Mouse (Mus musculus) CD8-positive naive resting alpha-beta T cell, adult 2 months (primary cell): Measurements from ENCODE around the gene Rassf3.

Experiments
- DNase-seq, 2 experiments: peaks; one replicate each; pipeline ENCODE4 v3.0.0; 2022; ENCODE audit warnings: low read depth in 2 of 2, low spot score in 2 of 2

Gene Rassf3

DNA sequence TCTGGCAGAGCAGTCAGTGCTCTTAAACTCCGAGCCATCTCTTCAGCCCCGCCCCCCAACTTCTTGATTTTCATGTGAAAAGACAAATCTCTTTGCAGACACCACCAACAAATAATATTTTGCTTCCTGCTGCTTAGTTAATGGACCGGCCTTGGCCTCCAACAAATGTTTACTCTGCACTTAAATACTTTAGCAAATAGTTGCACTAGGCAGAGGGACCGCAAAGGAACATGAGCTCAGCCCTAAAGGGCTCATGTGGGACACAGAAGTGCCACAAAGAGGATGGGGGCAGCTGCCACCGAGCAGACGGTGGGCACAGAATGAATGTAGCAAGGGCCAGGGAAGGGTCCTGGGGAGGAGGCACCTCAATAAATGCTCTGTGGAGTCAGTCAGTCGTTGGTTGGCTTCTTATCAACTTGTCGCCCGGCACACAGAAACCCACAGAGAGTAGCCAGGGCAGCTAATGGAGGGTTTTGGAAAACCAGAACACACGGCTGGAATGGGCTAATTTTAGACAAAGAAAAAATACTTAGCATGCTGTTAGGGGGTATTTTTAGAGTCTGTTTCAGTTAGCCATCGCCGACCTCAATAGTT is 44.0 kb downstream of the Rassf3 start:
- no peak for DNase-seq

DNA sequence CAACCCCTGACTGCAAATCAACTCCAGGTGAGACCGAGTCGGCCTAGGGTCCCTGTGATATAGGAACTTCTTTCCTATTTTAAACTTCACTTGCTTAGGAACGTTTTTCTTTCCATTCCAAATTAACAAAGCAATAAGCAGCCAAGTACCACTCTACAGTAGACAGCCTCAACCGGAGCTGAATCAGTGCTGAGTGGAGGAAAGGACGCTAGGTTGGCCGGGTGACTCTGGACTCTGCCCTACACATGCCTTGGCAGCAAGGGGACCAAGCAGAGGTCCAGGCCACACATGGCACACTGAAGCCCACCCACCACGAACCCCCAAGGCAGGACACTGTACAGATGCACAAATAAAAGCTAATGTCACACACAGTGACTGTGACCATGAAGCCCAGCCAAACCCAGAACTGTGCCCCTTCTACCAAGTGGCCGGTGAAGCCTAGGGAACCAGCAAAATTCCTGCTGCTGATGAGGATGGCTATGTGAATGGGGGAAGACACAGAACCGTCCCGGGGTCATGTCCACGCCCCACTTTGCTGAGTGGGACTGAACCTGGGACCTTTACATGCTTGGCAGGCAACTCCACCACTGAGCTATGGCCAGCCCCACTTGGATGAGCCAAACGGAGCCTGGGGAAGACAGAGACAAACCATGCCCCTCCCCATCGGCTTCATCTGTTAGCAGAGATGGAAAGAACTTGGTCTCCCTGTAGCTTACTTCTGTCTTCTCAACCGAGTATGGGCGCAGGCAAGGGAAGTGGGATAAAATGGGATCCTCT is 45.2 kb downstream of the Rassf3 start:
- DNase-seq, result no peak

DNA sequence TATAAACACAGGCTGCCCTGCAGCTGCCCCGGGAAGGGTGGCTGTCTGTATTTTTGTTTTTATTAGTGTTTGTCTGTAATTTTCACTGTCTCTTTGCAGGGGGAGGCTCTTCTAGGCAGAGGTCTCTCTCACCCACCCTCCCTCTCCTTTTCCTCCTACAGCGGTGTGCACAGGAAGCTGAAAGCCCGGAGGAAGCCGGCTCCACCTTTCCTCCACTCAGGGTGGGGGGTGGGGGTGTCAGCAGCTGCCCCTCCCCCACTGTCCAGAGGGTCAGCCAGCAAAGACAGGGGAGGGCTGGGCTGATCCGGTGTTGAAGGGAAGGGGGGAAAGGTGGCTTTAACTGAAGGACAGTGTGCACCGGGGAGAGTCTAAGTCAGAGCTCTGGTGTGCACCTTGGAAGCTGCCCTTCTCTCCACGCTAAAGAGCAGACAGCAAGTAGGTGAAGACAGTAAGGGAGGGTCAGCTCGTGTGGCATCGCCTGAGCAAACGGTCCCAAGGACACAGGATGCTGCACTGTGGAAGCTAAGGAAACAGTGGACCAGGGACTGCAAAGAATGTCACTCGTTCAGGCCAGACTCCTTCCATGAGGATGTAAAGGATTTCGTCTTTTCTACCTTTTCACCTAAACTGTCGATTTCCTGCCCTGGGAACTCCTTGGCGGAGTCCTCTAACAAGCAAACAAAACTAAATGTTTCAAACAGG is 46.0 kb downstream of the Rassf3 start:
- no peak for DNase-seq

DNA sequence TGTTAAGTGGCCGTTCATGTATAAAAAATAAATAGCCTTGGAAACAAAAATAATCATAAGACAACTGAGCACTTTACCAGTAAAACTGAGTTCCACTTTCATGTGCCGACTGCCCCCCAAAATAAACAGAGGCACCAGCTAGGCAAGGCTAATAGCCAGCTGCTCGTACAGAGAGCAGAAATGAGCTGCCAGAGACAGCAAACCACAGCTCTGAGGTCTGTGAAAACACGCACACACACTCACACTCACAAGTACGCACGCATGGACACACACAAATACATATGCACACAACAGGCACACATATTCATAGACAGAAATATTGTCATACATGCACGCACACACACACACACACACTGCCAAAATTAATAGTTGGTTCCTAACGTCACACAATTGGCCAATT is 46.6 kb downstream of the Rassf3 start:
- DNase-seq, result no peak

DNA sequence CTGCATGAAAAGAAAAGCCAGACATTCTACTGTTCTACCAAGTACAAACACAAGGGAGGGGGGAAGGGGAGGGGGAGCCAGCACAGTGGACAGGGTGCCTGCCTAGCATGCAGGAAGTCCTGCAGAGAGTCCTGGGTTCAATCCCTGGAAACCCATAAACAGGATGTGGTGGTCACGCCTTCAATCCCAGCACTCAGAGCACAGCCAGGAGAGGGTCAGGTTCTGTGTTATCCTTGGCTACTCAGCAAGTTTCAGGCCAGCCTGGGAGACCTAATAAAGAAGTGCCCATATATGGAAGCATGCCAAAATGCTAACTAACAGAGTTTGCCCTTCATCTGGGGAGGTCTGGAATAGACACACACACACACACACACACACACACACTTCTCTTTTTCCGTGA is 47.1 kb downstream of the Rassf3 start:
- no peak for DNase-seq

DNA sequence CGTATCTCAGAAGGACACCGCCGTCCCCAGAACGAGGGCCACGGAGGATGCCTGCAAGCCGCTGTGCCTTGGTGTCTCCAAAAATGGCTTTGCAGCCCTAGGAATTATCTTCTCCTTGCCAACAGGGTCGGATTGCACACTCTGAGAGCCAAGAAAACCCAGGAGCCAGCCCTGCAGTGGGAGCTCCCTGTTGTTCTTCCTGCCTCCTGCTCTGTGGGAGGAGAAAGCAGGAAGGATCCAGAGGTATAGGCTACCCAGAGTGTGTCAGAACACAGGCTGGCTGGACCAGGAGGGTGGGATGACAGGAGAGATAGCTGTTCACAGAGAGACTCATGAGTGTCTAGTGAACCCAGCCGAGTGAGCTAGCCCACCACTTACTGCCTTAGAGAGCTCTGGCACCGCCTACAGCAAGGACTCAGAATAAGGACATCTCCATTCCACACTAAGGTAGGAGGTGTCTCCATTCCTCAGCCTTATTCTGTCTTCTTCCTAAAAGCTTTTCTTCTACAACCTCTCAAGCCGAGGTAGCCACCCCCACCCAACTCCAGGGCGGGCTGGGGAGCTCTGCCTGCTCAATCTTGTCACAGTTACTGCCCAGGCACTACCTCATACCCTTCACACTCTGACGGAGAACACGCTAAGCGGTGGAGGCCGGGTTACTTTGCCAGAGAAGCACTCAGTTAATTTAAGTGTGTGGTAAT is 48.0 kb downstream of the Rassf3 start:
- no peak for DNase-seq

DNA sequence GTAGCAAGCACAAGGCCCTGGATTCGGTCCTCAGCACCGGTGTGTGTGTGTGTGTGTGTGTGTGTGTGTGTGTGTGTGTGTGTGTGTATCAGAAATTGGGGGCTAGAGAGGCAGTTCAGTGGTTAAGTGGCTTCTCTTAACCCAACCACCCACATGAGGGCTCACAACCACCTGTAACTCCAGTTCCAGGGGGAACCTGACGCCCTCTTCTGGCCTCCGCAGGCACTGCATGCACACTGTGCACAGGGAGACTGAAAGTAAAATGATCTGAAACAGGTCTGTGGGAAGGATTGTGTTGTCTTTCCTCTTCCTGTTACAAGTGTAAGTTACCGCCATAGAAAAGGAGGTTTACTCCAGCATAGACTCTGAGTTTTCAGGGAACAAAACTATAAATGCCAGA is 49.0 kb downstream of the Rassf3 start:
- peak; percentile 47 to 62 for DNase-seq

DNA sequence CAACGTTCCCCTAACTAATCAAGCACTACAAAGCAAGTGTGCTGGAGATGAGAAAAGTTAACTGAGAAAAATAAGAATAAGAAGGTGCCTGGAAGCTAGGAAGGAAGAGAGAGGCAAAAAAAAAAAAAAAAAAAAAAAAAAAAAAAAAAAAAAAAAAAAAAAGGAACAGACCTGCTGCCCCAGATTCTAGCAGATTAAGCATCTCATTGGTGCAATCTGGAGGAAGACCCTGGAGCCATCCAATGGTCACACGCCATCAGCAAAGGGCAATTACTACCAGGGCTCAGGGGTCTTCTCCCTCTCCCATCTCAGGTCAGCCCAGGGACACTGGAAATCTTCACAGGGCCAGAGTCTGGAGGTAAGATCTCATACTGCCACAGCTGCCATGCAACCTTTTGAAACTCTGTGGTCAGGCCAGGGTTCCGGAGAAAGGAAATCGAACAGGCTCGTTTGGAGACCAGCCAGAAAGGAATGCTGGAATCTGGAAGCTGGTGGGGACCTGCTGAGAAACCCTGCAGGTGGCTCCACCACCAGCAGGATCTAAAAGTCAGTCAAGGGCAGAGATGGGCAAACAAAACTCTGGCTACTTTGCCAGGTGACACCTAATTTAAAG is 49.6 kb downstream of the Rassf3 start:
- no peak for DNase-seq

DNA sequence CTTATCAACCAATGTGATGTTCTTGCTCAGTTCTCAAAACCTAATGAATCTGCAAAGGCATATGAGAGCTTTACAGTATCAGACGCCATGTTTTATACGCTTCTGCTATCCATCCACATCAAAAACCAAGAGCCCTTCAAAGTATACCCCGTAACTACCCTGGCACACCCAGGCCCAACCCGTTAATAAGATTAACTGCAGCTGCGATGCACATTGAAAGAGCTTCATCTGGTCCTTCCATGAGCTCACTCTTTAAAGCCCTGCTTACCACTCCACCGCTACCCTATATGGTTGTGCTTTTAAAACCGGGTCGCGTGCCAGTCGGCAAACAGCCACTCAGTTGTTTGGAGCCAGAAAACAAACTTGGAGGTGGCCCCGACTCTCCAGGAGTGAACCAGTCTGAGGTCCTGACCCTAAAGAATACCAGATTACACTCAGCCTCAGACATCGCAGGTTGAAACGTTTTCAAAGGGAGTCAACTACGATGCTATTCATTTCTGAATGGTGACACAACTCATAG is 50.6 kb downstream of the Rassf3 start:
- no peak for DNase-seq

DNA sequence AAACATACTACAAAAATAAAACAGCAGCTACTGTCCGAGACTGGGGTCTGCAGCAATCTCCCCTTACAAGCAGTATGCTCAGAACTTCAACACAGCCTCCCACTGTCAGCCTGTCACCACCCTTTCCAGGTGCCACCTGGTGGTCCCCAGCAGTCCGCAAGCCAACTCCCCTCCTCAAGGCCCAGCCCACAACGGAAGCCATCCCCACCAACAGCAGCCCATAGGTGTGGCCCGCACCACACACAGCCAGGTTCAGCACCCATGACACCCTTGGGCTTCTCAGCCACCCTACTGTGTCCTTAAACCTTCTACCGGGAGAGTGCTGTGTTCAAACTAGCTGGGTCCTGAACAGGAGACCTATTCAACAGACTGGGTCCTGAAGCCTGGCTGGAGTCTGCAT is 51.1 kb downstream of the Rassf3 start:
- DNase-seq, result peak in 1 of 2 experiments; percentile 12

DNA sequence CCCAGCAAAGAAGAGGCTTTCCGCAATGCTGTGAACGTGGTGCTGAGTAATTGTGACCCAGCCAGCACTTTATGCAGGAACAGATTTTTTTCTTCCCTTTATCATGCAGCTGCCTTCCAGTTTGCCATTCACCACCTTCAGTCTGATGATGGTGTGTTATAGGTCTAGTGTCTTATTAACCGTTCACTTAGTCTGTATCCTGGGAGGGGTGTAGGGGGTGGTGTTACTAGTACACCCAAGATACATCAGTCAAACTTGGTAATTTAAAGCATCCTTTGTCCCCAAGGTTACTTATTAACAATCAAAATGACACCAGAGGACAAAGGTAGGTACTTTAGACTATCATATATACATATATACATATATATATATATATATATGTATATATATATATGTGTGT is 51.7 kb downstream of the Rassf3 start:
- no peak for DNase-seq

DNA sequence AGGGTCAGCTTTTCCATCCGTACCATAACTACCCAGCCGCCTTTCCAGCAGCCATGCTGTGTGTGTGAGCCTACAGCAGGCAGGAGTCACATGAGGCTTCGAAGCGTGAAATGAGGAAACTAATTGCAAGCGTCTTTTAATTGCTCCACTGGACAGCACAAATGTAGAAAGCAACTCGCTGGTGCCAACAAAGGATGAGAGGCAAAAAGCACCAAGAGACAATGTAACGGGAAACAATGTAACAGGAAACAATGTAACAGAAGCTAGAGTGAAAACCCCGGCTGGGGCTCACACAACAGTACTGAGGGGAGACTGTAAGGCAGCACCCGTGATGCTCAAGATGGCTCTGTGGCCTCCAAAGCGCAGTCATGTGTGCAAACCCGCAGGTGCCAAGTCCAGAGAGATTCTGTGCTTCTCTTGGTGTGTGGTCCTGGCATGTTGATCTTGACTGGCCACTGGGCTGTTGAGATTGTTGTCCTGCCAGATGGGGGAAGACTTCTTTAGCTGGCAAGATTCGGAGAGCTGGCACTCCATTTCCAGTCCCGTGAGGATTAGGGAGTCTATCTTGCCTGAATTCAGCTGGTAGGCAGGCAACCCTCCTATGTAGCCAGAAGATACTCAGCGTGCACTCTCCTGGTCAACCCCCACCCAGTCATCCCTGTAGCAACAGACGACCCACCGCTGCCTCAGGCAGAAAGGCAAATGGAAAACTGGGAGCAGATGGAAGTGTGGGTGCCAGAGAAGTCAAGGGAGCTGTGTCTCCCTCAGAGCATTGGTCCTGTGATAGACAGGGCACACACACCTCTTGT is 52.4 kb downstream of the Rassf3 start:
- DNase-seq, result no peak

DNA sequence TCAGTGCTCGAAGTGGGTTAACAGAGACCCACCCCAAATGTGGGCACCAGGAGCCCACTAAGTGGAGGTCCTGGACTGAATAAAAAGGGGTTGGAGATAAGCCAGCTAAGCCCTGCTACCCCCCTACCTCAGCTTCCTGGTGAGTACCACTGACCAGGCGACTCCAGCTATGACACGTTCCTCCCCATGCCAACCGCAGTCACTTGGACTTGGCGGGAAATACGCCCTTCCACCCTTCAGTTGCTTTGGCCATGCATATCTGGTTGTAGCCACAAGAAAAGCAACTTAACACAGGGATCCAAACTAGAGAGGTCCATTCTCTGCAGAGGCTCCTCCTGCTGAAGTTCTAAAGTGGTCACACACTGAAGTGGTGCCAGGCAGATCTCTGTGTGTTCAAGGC is 53.9 kb downstream of the Rassf3 start:
- no peak for DNase-seq

DNA sequence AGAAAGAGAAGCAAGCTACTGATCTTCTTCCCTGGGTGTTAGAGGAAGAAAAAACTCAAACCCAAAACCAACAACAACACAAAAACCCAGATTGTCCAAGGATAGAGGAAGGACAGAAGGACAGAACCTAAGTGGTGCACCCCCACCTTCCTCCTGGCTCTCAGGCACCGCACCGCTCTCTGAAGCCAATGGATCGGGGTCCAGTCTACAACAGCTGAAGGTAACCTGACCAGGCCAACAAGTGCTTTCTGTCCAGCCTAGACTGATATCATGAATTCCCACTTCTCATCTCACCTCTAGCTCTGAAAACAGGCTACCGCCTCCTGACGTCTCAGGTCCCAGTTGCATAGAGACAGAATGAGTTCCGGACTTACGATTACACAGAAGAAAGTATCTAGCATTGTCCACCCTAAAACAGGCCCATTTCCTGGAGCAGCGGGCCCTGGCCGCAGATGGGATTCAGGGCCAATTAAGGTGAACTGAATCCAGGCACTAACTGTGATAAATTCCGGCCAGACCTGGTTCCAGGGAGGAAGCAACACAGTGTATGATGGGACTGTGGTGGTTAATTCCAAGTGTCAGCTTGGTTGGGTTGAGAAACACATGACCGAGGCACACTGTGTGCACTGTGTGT is 54.4 kb downstream of the Rassf3 start:
- no peak for DNase-seq

DNA sequence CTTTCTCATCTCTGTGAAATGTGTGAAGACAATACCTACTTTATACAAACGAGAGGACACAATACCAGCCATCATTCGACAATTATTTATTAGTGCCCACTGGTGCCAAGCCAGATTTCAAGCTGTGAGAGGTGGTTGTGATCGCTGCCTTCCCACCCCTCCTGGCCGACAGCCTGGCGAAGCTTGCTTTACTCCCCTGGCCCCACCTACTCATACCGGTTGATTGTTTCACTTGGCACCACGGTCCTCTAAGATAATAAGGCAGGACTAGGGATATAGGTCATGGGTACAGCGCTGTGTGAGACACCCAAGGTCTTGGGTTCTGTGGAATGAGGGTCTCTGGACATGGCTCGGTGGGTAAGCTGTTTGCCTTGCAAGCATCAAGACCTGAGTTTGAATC is 55.1 kb downstream of the Rassf3 start:
- no peak for DNase-seq

DNA sequence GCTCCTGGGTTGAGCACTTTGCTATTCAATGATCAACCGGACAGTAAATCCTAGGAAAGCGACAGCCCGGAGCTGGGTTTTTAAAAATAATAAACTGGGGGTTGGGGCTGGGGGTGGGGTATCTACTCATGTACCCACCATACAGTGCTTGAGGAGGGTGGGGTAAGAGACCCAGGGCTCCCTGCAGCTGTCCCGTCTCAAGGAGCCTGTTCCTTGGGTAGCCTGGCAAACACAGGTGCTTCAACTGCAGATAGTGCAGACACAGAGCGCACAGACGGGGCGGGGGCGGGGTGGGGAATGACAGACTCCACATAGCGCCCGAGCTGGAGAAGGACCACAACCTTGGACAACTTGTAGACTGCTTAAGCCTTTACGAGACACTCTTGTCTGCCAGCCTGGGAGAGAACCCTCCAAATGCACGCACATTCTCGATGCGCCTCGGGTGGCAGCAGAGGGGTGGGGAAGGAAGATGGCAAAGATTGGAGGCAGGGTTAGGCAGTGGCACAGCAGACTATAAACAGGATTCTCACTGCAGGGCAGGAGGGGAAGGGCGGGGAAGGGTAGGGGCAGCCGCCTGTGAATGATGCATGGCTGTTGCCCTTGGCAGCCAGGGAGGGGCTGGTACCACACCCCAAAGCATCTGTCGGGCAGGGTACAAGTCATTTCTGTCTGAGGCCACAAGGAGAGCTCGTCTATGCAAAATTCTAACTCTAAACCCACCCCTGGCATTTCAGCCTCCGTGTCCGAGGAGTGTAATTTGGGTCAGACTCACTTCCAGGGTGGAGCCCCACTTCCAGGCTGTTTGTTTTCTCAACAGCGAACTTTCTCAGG is 56.3 kb downstream of the Rassf3 start:
- peak; percentile 37 to 46 for DNase-seq

DNA sequence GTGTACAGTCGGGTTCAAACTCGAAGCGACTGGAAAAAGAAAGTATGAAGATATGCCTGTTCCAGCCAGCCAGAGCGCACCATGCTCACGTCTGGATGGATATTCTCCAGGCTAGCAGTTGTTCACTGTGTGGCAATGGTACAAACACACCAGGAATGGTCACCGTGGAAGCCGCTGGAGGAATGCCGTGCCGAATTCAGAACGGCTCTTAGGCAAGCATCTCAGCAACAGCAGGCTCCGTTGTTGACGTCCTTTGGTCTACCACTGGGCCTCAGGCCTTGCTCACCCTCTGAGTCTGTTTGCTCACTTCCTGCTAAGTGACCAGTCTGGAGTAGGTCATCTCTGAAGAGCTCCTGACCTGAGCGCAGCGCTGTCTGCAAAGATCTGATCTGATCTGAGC is 57.3 kb downstream of the Rassf3 start:
- DNase-seq, result no peak

DNA sequence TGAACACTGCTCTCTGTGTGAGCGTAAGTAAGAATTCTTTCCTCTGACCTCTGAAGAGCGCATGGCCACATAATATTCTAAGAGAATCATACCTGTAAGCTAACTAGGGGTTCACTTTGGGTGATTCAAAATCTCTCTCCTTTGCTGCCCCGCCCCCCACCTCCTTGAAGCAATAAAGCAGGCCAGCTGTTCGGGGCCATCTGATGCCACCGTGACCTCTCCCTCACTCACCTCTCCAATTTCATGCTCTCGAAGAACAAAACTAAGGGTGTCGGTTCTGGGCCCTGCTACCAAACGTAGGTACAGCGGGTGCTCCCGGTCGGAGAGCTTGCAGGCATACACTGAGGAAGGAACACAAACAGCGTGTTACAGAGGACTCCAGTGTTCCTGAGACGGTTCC is 62.0 kb downstream of the Rassf3 start:
- DNase-seq, result no peak

DNA sequence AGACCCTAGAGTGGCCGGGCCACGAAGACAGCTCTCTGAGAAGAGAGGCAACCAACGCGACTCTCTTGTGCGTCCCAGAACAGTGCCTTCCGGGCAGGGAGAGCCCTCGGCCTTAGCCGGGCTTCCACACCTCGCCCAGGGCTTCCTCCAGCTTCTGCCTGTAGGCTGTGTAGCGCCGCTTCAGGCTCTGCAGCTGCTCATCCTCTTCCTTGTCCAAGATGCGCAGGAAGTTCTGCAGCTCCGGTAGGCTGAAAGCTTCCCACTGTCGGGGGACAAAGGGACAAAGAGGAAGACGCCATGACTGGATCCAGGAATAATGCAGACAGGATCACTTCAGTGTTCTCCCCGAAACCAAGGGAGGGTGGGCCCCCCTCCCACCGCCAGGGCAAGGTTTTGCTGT is 63.3 kb downstream of the Rassf3 start:
- no peak for DNase-seq
